Mouse (Mus musculus) right cerebral cortex, postnatal 36 days (tissue): ENCODE data around the gene Rnf24.
"Not testable (repeated sequence)": the region's sequence is repeated elsewhere in the genome, so short reads cannot be mapped to it uniquely, and the experiment has no call there.

Experiments used
- DNase-seq, 2 experiments: peaks; one replicate each; pipeline ENCODE4 v3.0.0; 2022; ENCODE audit warnings: low spot score in 2 of 2, mixed read lengths in 1 of 2

Rnf24 gene

GRCm38 (mm10) chr2:131344449-131344848 is 8.2 kb downstream of the Rnf24 start:
- DNase-seq = peak; percentile 18 to 32

DNA sequence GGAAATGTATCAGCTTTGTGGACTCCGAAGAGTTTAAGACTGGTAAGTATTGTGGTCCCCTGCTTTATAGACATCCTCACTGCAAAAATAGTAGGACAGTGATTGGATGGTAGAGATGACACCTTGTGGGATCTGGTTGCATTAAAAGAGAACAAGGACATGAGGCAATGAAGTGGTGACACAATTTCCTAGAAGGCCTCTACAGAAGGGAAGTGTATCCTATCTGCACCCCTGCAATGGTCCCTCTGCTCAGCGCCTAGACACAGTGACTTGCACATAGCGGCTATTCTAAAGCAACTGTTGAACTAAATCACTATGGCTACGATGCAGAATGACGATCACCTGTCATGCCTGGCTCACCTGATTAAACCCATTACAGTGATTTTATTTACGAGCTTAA is 15.1 kb downstream of the Rnf24 start:
- no peak for DNase-seq

GRCm38 (mm10) chr2:131330548-131330947 is 22.1 kb downstream of the Rnf24 start:
- DNase-seq = no peak

GRCm38 (mm10) chr2:131328981-131329380 is 23.7 kb downstream of the Rnf24 start:
- DNase-seq = no peak

- DNase-seq = no peak
Observed at GRCm38 (mm10) chr2:131326044-131326443, 26.6 kb downstream of the Rnf24 start.

DNA sequence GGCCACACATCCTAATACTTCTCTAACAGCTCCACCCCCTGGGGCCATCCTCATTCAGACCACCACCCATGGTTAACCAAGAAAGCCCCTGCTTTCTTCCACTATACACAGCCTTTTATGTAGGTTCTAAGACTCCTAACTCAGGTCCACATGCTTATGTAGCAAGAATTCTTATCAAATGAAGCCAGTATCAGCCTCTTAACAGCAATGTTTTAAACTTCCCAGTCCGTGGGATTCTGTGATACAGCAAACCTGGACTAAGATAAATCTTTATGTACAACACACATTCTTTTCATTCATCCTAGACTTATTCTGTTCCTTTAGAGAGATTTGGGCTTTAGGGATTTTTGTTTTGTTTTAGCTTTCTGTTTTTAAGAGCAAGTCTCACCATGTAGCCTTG is 29.0 kb downstream of the Rnf24 start:
- DNase-seq = no peak

- DNase-seq = peak; percentile 59 to 73
Observed at GRCm38 (mm10) chr2:131321192-131321591, 31.5 kb downstream of the Rnf24 start.

GRCm38 (mm10) chr2:131319401-131319800 is 33.3 kb downstream of the Rnf24 start:
- DNase-seq = no peak

- DNase-seq = no peak
Observed at GRCm38 (mm10) chr2:131316167-131316566, 36.5 kb downstream of the Rnf24 start.

GRCm38 (mm10) chr2:131309296-131309695 is 43.4 kb downstream of the Rnf24 start:
- DNase-seq = no peak

DNA sequence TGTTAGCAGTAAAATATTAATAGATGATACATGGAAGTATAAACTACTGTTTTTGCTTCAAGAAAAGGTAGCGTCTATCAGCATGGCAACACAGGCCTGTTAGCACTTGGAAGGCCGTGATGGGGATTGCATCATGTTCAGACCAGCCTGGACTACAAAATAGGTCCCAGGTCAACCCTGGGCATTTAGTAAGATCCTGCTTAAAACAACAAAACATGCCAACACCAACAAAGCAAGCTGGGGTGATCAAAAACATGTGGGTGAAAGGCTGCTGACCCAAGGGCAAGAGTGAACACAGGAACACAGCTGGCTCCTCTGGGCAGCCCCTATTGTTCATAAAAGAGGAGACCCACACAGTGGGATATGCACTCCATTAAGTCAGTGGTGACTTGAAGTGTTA is 44.9 kb downstream of the Rnf24 start:
- no peak for DNase-seq

GRCm38 (mm10) chr2:131307391-131307790 is 45.3 kb downstream of the Rnf24 start:
- no peak for DNase-seq

GRCm38 (mm10) chr2:131305226-131305625 is 47.5 kb downstream of the Rnf24 start:
- not testable (repeated sequence) for DNase-seq

DNA sequence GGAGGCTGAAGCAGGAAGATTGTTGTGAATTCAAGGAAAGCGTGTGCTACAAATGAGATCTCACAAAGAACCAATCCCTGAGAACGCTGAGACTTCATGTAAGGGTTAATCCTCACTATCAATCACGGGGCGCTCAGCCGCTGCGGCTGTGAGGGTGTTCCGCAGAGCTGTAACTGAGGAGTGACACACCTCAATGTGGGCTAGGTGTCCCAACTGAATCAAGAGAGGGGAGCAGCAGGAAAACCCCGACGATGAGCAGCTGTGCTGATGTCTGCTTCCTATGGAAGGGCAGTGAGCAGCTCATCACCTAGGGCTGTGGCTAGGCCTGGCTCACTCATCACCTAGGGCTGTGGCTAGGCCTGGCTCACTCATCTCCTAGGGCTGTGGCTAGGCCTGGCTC is 48.2 kb downstream of the Rnf24 start:
- DNase-seq = no peak

GRCm38 (mm10) chr2:131301635-131302034 is 51.1 kb downstream of the Rnf24 start:
- no peak for DNase-seq

DNA sequence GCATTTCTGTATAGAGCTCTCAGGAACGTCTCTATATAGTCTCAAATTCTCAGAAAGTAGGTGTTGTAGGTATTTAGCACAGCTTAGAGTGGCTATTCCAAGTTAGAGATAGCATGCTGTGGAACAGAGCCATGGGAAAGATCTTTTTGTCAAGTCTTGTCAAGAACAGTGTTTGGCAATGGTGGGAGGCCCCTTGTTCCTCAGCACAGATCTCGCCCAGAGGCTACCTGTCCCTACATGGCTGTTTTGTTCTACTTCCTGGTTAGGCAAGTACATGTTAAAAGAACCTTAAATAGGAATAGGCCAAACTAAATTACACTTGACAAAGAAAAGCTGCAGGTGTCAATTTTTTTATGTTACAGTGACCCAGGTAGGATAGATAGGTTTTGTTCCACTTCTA is 52.2 kb downstream of the Rnf24 start:
- DNase-seq = no peak

GRCm38 (mm10) chr2:131298674-131299073 is 54.0 kb downstream of the Rnf24 start:
- DNase-seq = not testable (repeated sequence)

DNA sequence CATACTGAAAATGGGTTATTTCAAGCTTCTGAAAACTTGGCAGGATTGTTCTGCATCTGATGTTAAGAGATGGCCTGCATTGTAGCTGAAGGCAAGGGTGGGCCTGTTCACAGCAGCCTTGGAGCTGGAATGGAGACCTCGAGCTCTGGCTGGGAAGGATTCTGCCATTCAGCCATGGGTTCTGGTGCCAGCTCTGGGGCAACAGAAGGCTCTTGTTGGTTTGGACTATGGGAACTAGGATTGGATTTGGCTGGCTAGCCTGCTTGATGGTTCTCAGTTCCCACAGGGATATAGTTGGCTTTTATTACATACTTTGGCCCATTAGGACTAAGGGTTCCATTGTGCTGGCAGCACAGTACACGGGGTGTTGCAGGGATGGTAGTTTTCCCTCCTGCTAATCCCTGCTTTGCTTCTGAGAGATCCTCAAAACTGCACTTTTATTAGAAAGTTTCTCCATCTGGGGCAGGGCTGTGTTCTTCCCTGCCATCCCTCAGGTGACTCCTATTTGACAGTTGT is 55.9 kb downstream of the Rnf24 start:
- no peak for DNase-seq

GRCm38 (mm10) chr2:131290669-131291068 is 62.0 kb downstream of the Rnf24 start:
- DNase-seq = no peak

- DNase-seq = no peak
Observed at GRCm38 (mm10) chr2:131286276-131286675, 66.4 kb downstream of the Rnf24 start.

GRCm38 (mm10) chr2:131281596-131281995 is 71.1 kb downstream of the Rnf24 start:
- no peak for DNase-seq

DNA sequence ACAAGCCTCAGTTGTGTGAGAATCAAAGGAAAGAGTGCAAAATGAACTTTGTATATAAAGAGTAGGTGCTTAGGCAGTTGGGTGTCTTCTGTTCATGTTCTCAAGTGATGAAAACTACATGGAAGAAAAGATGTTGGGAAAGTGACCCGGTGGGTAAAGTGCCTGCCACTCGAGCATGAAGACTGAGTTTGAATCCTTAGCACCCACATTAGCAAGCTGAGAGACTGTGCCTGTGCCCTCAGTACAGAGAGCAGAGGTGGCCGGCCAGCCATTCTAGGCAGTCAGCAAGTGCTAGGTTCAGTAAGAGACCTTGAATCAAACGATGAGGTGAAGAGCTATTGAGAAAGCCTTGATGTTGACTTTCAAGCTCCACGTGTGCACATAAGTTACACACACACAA is 76.0 kb downstream of the Rnf24 start:
- DNase-seq = no peak

DNA sequence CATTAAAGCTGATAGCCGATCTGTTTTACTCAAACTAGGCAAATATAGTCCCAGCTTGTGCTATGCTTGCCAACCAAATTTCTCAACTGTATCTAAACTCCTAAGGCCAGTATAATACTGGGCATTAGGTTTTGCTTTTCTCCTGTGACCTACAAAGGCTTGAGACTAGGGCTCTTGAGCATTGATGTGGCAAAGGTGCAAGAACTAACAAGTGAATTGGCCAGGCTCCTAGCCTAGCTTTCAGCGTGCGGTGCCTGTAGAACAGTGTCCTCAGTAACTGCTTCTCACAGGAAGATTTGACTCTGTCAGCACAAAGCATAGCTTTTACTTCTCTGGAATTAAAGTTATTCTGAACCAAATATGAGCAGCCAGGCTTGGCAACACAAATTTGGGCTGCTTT is 77.2 kb downstream of the Rnf24 start:
- no peak for DNase-seq

DNA sequence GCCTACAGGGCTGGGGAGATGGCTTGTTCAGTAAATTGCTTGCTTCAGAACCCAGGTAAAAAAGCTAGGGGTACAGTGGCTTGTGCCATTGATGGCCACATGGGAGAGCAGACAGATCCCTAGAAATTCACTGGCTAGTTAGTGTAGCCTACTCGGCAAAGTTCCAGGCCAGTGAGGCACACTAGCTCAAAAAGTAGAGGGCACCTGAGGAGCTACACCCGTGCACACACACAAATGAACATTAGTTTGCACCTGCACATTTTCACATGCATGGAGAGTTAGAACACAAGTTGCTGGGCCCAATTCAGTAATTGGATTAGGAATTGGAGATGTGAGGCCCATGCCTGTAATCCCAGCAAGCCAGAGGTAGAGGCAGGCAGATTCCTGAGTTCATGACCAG is 87.6 kb downstream of the Rnf24 start:
- DNase-seq = no peak
